Mouse (Mus musculus): Measurements from ENCODE around the gene Nmnat2.

The Nmnat2 gene

GRCm38 (mm10) chr1:153129992-153130713, 175.4 kb downstream of the Nmnat2 start:
- DNase-seq = peak; percentile 60

GRCm38 (mm10) chr1:153133865-153134781, 179.3 kb downstream of the Nmnat2 start:
- DNase-seq = peak; percentile 32

GRCm38 (mm10) chr1:153136647-153137046, 181.9 kb downstream of the Nmnat2 start:
- DNase-seq = no peak

- DNase-seq = no peak
Observed at GRCm38 (mm10) chr1:153138486-153138885, 183.7 kb downstream of the Nmnat2 start.

- no peak for DNase-seq
Observed at GRCm38 (mm10) chr1:153139635-153140034, 184.8 kb downstream of the Nmnat2 start.

- no peak for DNase-seq
Observed at GRCm38 (mm10) chr1:153140265-153140664, 185.5 kb downstream of the Nmnat2 start.

DNA sequence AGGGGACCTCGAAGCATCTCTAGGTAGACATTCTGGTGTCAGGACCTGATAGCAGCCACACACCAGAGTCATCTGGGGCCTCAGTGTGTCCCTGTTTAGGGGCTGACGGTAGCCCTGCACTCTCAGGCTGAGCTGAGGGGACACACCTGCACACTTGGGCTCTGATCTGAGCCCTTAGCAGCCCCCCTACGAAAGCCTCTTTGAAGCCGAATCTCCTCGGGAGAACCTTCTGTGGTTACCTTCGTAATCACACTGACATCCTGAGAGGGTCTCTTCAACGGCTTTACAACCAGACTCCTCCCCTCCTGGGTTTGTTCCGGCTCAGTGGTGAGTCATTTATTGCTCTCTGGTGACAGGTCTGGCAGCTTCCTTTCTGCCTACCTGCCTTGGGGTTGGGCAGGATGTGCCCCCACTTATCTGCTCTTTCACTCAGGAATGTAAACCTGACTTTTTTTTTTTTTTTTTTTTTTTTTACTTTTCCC, 186.0 kb downstream of the Nmnat2 start:
- peak; percentile 33 for DNase-seq

DNA sequence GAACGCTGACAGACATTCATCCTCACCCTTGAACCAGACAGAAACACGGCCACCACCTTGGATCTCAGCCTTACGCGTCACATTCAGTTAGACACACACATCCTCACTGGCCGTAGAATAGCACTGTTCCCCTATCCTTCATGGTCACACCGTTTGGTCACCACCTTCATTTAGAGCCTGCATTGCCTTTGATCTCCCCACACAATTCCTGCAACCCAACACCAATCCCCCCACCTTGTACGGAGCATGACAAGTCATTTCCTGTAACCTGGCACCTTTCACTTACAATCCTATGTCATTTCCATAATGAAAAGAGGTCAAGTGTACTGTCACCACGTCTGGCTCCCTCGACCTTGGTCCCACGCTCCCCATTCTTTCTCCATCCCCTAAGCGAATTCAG, 189.2 kb downstream of the Nmnat2 start:
- DNase-seq = no peak

GRCm38 (mm10) chr1:153145791-153146190, 191.0 kb downstream of the Nmnat2 start:
- DNase-seq = no peak

- DNase-seq = no peak
Observed at GRCm38 (mm10) chr1:153152594-153152993, 197.8 kb downstream of the Nmnat2 start.

- peak; percentile 56 for DNase-seq
Observed at GRCm38 (mm10) chr1:153153619-153154137, 198.9 kb downstream of the Nmnat2 start.

DNA sequence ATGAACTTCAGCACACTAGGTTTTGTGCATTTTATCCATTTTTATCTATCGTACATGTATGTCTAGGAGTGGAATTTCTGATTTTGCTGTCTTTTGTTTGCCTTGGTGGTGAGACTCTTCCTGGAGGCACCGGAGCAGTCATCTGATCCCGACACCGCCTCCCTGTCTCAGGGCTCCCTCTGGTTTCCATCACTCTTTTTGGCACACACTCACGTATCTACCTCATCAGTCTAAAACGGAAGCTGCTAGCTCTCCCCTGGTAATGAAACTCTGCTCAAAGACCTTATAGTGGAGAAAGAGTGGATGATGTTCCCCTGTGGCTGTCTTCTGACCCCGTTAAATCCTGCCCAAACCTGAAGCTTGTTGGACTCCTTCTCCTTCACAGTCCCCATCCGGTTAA, 200.6 kb downstream of the Nmnat2 start:
- no peak for DNase-seq

- DNase-seq = no peak
Observed at GRCm38 (mm10) chr1:153157021-153157623, 202.3 kb downstream of the Nmnat2 start.

DNA sequence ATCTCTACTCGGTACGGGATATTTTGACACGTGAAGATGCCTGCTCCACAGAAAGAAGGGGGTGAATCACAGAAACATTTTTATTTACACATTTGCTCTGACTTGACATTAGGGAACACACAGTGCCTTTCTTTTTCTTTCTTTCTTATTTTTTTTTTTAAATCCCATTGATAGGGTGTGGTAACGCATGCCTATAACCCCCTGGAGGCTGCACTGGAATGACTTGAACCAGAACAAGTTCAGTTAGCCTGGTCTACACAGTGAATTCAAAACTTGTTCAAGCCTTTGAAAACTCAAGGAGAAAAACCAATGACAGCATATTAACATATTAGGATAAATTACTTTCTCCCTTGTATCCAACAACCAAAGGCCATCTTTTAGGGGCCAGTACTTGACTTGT, 204.3 kb downstream of the Nmnat2 start:
- no peak for DNase-seq

DNA sequence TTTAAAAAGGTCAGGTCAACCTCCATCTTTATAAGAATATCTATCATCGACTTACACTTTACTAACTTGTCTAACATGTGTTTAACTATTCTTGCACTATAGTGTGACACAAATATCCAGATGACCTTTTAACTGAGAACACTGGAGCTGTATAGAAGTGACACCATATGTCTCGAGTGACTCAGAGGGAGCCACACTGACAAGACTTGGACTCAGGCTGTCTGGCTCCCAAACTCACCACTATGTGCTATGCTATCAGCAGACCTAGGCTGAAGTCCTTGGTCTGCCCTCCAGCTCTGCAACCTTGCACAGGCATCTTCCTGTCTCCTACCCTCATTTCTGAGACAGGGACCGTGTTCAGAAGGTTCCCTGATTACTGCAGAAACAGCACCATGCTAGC, 209.0 kb downstream of the Nmnat2 start:
- no peak for DNase-seq

- no peak for DNase-seq
Observed at GRCm38 (mm10) chr1:153168293-153168692, 213.5 kb downstream of the Nmnat2 start.

Data from lung, postnatal 14 days (tissue).